Mouse (Mus musculus): ENCODE data around the gene Klf2. TPM values are rescaled to one million over a fixed set of nuclear protein-coding genes. Genes with fewer than 3 reads are reported as not detected.
A peak's percentile ranks its signal among the peaks of the same experiment; 100 is the strongest.

Klf2 gene
- total and polyA plus RNA-seq, 3 experiments: 0.12 to 1.4 TPM; not detected in 1

DNA sequence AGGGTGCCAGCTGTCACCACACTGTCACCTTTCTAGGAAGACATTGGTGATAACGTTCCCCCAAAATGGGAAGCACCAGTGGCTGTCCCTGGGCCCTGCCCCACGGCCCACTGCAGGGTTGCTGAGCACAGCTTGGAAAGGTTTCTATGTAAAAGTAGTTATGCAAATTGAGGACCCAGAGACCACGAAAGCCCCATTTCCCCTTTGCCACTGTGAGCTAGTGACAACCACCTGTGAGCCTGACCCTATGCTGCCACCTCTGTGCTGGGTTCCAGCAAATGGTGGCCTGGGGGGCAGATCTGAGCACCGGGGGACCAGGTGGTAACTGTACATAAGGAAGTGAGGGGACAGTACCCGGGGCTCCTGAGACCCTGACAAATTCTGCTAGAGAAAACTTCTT, 45.0 kb upstream of the Klf2 start (continued):
- TF ChIP-seq POLR2AphosphoS2 (IDR thresholded peaks at IDR 0.05; ENCODE audit: low read depth, low read length) (no peak), RAD21 (IDR thresholded peaks at IDR 0.05; ENCODE audit: low read depth, low read length) (peak; percentile 0; the same call in 1 of the 2 replicates), RCOR1 (conservative IDR thresholded peaks at IDR 0.05; ENCODE audit: low read depth, low read length) (peak; percentile 44; the same call in 1 of the 2 replicates), TCF12 (IDR thresholded peaks at IDR 0.05; ENCODE audit: low read depth, low read length) (peak; percentile 88), ELF1 (IDR thresholded peaks at IDR 0.05; ENCODE audit: low read depth, low read length) (peak; percentile 40), HCFC1 (IDR thresholded peaks at IDR 0.05; ENCODE audit: low read depth, low read length) (no peak), POLR2A (IDR thresholded peaks at IDR 0.05; ENCODE audit: low read depth, low read length) (no peak), UBTF (IDR thresholded peaks at IDR 0.05; ENCODE audit: low read depth, low read length) (no peak), SIN3A (IDR thresholded peaks at IDR 0.05; ENCODE audit: low read length) (peak; percentile 62), USF1 (IDR thresholded peaks at IDR 0.05; ENCODE audit: low read depth, low read length) (no peak), MAX (IDR thresholded peaks at IDR 0.05; ENCODE audit: low read length) (no peak)

DNA sequence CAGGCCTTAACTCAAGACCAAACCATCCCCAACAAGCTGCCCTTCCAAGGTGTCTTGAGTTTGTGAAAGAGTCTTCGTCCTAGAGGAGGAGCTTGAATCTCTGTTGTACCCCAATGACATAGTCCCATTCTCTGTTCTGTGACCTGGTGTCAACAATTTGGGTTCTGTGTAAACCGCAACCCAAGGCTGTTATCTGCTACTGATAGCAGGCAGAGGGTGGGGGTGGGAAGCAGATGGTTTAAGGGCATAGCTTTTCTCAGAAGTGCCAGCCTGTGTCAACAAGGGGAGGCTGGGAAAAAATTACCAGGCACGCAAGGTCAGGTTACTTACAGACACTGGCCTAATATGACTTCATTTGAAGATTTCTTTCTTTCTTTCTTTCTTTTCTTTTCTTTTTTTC, 41.6 kb upstream of the Klf2 start:
- TF ChIP-seq ETS1 (conservative IDR thresholded peaks at IDR 0.05; ENCODE audit: low read depth, low read length) (no peak), MYC (IDR thresholded peaks at IDR 0.05; ENCODE audit: low read depth, low read length) (no peak), E2F4 (IDR thresholded peaks at IDR 0.05; ENCODE audit: insufficient replicate concordance, low read depth, low read length) (no peak), MAFK (IDR thresholded peaks at IDR 0.05; ENCODE audit: insufficient replicate concordance, low read length) (no peak), ZMIZ1 (IDR thresholded peaks at IDR 0.05; ENCODE audit: low read depth, low read length) (no peak), RCOR1 (conservative IDR thresholded peaks at IDR 0.05; ENCODE audit: low read depth, low read length) (no peak), UBTF (IDR thresholded peaks at IDR 0.05; ENCODE audit: low read depth, low read length) (no peak), PAX5 (IDR thresholded peaks at IDR 0.05; ENCODE audit: low read length) (no peak)
- DNase-seq (ENCODE audit: extremely low read depth): no peak
- dilution Hi-C loops (cut with MboI; ENCODE audit: extremely low pct_ligation_motif_present, extremely low pct_unique_long_range_greater_than_20kb, low sequenced_read_pairs): no loop called here

DNA sequence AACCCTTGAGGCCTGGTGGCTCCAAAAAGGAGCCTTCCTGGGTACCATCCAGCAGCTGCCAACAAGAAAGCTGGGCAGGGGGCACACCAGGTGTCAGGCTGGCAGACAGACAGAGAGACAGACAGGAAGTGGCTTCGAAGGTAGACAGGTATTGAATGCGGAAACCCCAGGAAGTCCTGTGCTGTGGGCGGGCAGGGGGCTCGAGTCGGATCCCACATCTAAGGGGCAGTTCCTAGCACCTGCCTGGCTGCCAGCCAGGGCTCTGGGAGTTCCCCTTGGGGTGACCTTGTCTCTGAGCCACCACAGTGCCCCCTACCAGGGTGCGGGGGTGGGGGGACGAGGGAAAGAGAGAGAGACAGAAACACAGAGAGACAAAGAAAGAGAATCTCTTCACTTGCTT, 39.7 kb upstream of the Klf2 start:
- dilution Hi-C loops (cut with MboI; ENCODE audit: extremely low pct_ligation_motif_present, extremely low pct_unique_long_range_greater_than_20kb, low sequenced_read_pairs): no loop called here
- no peak for DNase-seq (ENCODE audit: extremely low read depth)
- H3K27me3 ChIP-seq (replicated peaks): no peaks in the 10 kb centered on the region
- no peaks in the 10 kb centered on the region for H3K36me3 ChIP-seq (replicated peaks in 1 of 2; ENCODE audit: control insufficient read depth in 1 of 2, insufficient read depth in 1 of 2, low read length in 1 of 2)
- H3K27ac ChIP-seq (ENCODE audit: insufficient read depth, low read depth): no peak overlapping the region
- H3K4me1 ChIP-seq (ENCODE audit: control insufficient read depth in 1 of 2, insufficient read depth in 2 of 2): peaks cover 8 to 67% of the 10 kb centered on the region in 2 experiments
- no peak for TF ChIP-seq MYC (IDR thresholded peaks at IDR 0.05; ENCODE audit: low read depth, low read length)
- peak; percentile 34 for TF ChIP-seq BHLHE40 (IDR thresholded peaks at IDR 0.05; ENCODE audit: low read depth, low read length)
- H3K4me2 ChIP-seq (ENCODE audit: insufficient read depth, low read depth, poor library complexity, severe bottlenecking): no peak overlapping the region
- no peaks in the 10 kb centered on the region for H3K9me3 ChIP-seq (replicated peaks; ENCODE audit: low read length)
- in situ Hi-C loops (cut with MboI; ENCODE audit: low pct_ligation_motif_present, low pct_unique_long_range_greater_than_20kb, low sequenced_read_pairs): no loop called here
- H3K4me3 ChIP-seq (replicated peaks in 1 of 3; ENCODE audit: low read depth in 2 of 3, low read length in 2 of 3, poor library complexity in 1 of 3): no peak overlapping the region
- no peaks in the 10 kb centered on the region for H3K79me2 ChIP-seq (replicated peaks; ENCODE audit: control insufficient read depth, extremely low read depth, insufficient read depth, poor library complexity, severe bottlenecking)
- H3K9ac ChIP-seq (ENCODE audit: insufficient read depth, low read depth): no peak overlapping the region

More for the DNA sequence above, 41.6 kb upstream of the Klf2 start:
- Histone ChIP-seq H3K4me1 (ENCODE audit: control insufficient read depth in 1 of 2, insufficient read depth in 2 of 2) (peaks cover 19 to 80% of the 10 kb centered on the region in 2 experiments), H3K9me3 (replicated peaks; ENCODE audit: low read length) (peaks cover 2% of the 10 kb centered on the region), H3K9ac (ENCODE audit: insufficient read depth, low read depth) (no peak overlapping the region), H3K79me2 (replicated peaks; ENCODE audit: control insufficient read depth, extremely low read depth, insufficient read depth, poor library complexity, severe bottlenecking) (no peaks in the 10 kb centered on the region), H3K27ac (ENCODE audit: insufficient read depth, low read depth) (no peak overlapping the region), H3K27me3 (replicated peaks) (no peaks in the 10 kb centered on the region), H3K4me2 (ENCODE audit: insufficient read depth, low read depth, poor library complexity, severe bottlenecking) (no peak overlapping the region), H3K36me3 (replicated peaks in 1 of 2; ENCODE audit: control insufficient read depth in 1 of 2, insufficient read depth in 1 of 2, low read length in 1 of 2) (no peaks in the 10 kb centered on the region), H3K4me3 (replicated peaks in 1 of 3; ENCODE audit: low read depth in 2 of 3, low read length in 2 of 3, poor library complexity in 1 of 3) (no peak overlapping the region)
- in situ Hi-C loops (cut with MboI; ENCODE audit: low pct_ligation_motif_present, low pct_unique_long_range_greater_than_20kb, low sequenced_read_pairs): no loop called here

Data from CH12.LX (cell line).